Mouse (Mus musculus) kidney, adult 2 months (tissue): ENCODE measurements around the gene Gm20661. TPM values are rescaled to one million over a fixed set of nuclear protein-coding genes. Genes with fewer than 3 reads are reported as not detected.

Source experiments
- DNase-seq: peaks from one replicate; pipeline ENCODE4 v3.0.0; 2021
- H3K27ac ChIP-seq: fragments of 200-500 bp; 2 replicates; pipeline ENCODE4 v1.5.1; 2012; ENCODE audit warnings: low read depth, low read length, control low read depth, inconsistent platforms; ENCODE audit not compliant: insufficient read depth
- H3K27me3 ChIP-seq: fragments of 200-500 bp; replicated peaks from 2 replicates; pipeline ENCODE4 v1.6.1; 2012; ENCODE audit warnings: mild to moderate bottlenecking, moderate library complexity, low read length, inconsistent platforms; ENCODE audit not compliant: control insufficient read depth, insufficient read depth
- H3K36me3 ChIP-seq: fragments of 200-500 bp; 2 replicates; pipeline ENCODE4 v1.6.1; 2012; ENCODE audit warnings: mild to moderate bottlenecking, moderate library complexity, low read length, inconsistent platforms; ENCODE audit not compliant: control insufficient read depth, insufficient read depth
- H3K4me1 ChIP-seq: fragments of 200-500 bp; 2 replicates; pipeline ENCODE4 v1.6.1; 2011; ENCODE audit warnings: low read length; ENCODE audit not compliant: control insufficient read depth, insufficient read depth
- H3K4me3 ChIP-seq: fragments of 200-500 bp; 2 replicates; pipeline ENCODE4 v1.5.1; 2011; ENCODE audit warnings: mild to moderate bottlenecking, low read depth, low read length, control low read depth; ENCODE audit not compliant: insufficient read depth
- CTCF ChIP-seq: fragments of 200-500 bp; conservative IDR thresholded peaks from 2 replicates; pipeline ENCODE4 v1.5.1; 2011; ENCODE audit warnings: low read depth, mild to moderate bottlenecking, control low read depth, low read length, moderate library complexity, mixed read lengths; ENCODE audit not compliant: insufficient read depth, insufficient read length
- POLR2A ChIP-seq: fragments of 200-500 bp; IDR thresholded peaks from one replicate; pipeline ENCODE4 v1.6.1; 2011; ENCODE audit warnings: low read depth, low read length, control low read depth
- WGBS: fragments of 180-500 bp; shearing (Covaris S2); methylation state at CpG from one replicate; pipeline ENCODE4 v1.1.7; 2018; 5-methylcytosine and 5-hydroxymethylcytosine counted together
- polyA plus RNA-seq: library from polyadenylated mRNA; depleted of rRNA; stranded (reverse); fragments of >200 nt; gene quantifications from 2 replicates; pipeline ENCODE4 v1.2.3, GENCODE M21; 2012

Gm20661 gene
- polyA plus RNA-seq, 1 experiment: 0.14 TPM

- DNase-seq: no peak
- 84% methylated on average over 31 of the region's 31 CpGs for WGBS
- Histone ChIP-seq H3K4me1 (no peaks in the 10 kb centered on the region), H3K27me3 (no peaks in the 10 kb centered on the region), H3K4me3 (no peak overlapping the region), H3K27ac (no peak overlapping the region), H3K36me3 (no peaks in the 10 kb centered on the region)
- TF ChIP-seq POLR2A: no peak
- TF ChIP-seq CTCF: no peak
Observed at GRCm38 (mm10) chr9:107947241-107948194, 35.3 kb upstream of the Gm20661 start.

GRCm38 (mm10) chr9:107949184-107949921 is 33.5 kb upstream of the Gm20661 start:
- no peak for TF ChIP-seq CTCF
- TF ChIP-seq POLR2A: no peak
- Histone ChIP-seq H3K4me1 (no peaks in the 10 kb centered on the region), H3K4me3 (no peak overlapping the region), H3K27me3 (no peaks in the 10 kb centered on the region), H3K27ac (no peak overlapping the region), H3K36me3 (no peaks in the 10 kb centered on the region)
- no peak for DNase-seq
- 81% methylated on average over 13 of the region's 13 CpGs for WGBS

GRCm38 (mm10) chr9:107949922-107950235 is 33.0 kb upstream of the Gm20661 start, which contains the start of gene Traip:
Gene Traip (plus strand): TSS chr9:107950136.
- H3K27ac ChIP-seq: peak within 1 kb of the TSS; percentile 48; the same call in 1 of the 2 replicates
- 86% methylated on average over 10 of the region's 10 CpGs for WGBS
- H3K4me3 ChIP-seq: peak within 1 kb of the TSS; percentile 76
- H3K36me3 ChIP-seq: no peaks in the 10 kb centered on the region
- no peaks in the 10 kb centered on the region for H3K27me3 ChIP-seq
- H3K4me1 ChIP-seq: no peaks in the 10 kb centered on the region
- no peak for DNase-seq
- TF ChIP-seq CTCF (no peak), POLR2A (no peak)

- TF ChIP-seq POLR2A (peak; percentile 26), CTCF (no peak)
- H3K27ac ChIP-seq: peak overlapping the region; percentile 48; the same call in 1 of the 2 replicates
- no peaks in the 10 kb centered on the region for H3K27me3 ChIP-seq
Observed at GRCm38 (mm10) chr9:107950460-107951355, 32.1 kb upstream of the Gm20661 start.

GRCm38 (mm10) chr9:107955613-107956289 is 27.1 kb upstream of the Gm20661 start:
- H3K4me3 ChIP-seq: no peak overlapping the region
- DNase-seq: no peak
- 81% methylated on average over 6 of the region's 6 CpGs for WGBS
- no peaks in the 10 kb centered on the region for H3K27me3 ChIP-seq
- TF ChIP-seq POLR2A (no peak), CTCF (no peak)
- H3K36me3 ChIP-seq: no peaks in the 10 kb centered on the region
- H3K4me1 ChIP-seq: no peaks in the 10 kb centered on the region
- no peak overlapping the region for H3K27ac ChIP-seq

More at GRCm38 (mm10) chr9:107950460-107951355, 32.1 kb upstream of the Gm20661 start:
- peak; percentile 96 for DNase-seq
- 10% methylated on average over 45 of the region's 45 CpGs for WGBS
- Histone ChIP-seq H3K4me1 (no peaks in the 10 kb centered on the region), H3K4me3 (peak overlapping the region; percentile 76), H3K36me3 (no peaks in the 10 kb centered on the region)

- WGBS: 66% methylated on average over 6 of the region's 6 CpGs
- H3K36me3 ChIP-seq: no peaks in the 10 kb centered on the region
- no peaks in the 10 kb centered on the region for H3K4me1 ChIP-seq
- H3K27ac ChIP-seq: no peak overlapping the region
- H3K27me3 ChIP-seq: no peaks in the 10 kb centered on the region
- DNase-seq: no peak
- H3K4me3 ChIP-seq: no peak overlapping the region
- TF ChIP-seq POLR2A (no peak), CTCF (no peak)
Observed at GRCm38 (mm10) chr9:107957141-107957540, 25.7 kb upstream of the Gm20661 start.
